Mouse (Mus musculus) adrenal gland, postnatal 14 days (tissue): Measurements from ENCODE around the gene Gm2030. TPM values are rescaled to one million over a fixed set of nuclear protein-coding genes. Genes with fewer than 3 reads are reported as not detected.
"Not testable (repeated sequence)": the region's sequence is repeated elsewhere in the genome, so short reads cannot be mapped to it uniquely, and the experiment has no call there.

Experiments used
- DNase-seq: peaks from one replicate; pipeline ENCODE4 v3.0.0; 2021; ENCODE audit warnings: mixed read lengths
- long read RNA-seq, 2 experiments: library from polyadenylated mRNA; stranded (forward); transcript quantifications; one replicate each; pipeline ENCODE4 v2.0.0; 2021
- total RNA-seq: library from RNA; stranded (reverse); gene quantifications from 2 replicates; pipeline ENCODE4 v1.2.3, GENCODE M21; 2021

The Gm2030 gene
- total RNA-seq, result not detected in 2 replicates
- long read RNA-seq, experiment 1, result 0 reads
- long read RNA-seq, experiment 2, result 0 reads

DNA sequence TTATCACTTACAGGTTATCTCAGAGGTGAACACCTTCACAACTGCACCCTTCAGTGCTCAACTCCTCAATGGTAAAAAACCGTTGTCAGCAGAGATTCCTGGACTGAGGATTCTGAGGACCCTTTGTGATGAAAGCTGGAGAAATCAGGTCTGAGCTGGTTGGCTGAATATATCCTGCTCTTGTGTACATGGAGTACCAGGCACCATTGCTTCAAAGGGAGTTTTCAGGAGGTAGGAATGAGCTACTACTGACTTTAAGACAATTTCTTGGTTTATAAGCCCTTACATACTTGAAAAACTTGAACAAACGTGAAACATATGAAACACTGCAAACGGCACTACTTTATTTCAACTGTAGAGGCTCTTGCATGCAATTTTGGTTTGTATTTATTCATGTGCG lies at the start of gene Gm2030:
Gm2030 (minus strand) TSS at position 101 of the 400 bp plus-strand sequence.
- DNase-seq, result not testable (repeated sequence)

Other genes starting within 250 kb of the Gm2030 start
- not detected in 2 replicates for gene Gm2012, start 78.7 kb downstream of the Gm2030 start, total RNA-seq
- gene Slx, start 235.5 kb upstream of the Gm2030 start, total RNA-seq, result not detected in 2 replicates